Mouse (Mus musculus) layer of hippocampus, postnatal 10 days (tissue): ENCODE measurements around the gene Retreg1. TPM values are rescaled to one million over a fixed set of nuclear protein-coding genes. Genes with fewer than 3 reads are reported as not detected.
"Not testable (repeated sequence)": the region's sequence is repeated elsewhere in the genome, so short reads cannot be mapped to it uniquely, and the experiment has no call there.

Source experiments
- DNase-seq, 2 experiments: peaks; one replicate each; pipeline ENCODE4 v3.0.0; 2021; ENCODE audit warnings: low spot score in 2 of 2
- microRNA-seq, 2 experiments: library from miRNA; unstranded; fragments of <30 nt; microRNA quantifications; one replicate each; pipeline ENCODE4 v1.2.0; 2021
- total RNA-seq, 2 experiments: library from RNA; stranded (reverse); gene quantifications; 2 replicates each; pipeline ENCODE4 v1.2.3; 2021

Retreg1 gene
- total RNA-seq, 2 experiments from 2014 or later = 35.3 to 36.7 TPM

- peak in 1 of 2 experiments; percentile 14 for DNase-seq
These were observed 141.9 kb downstream of the Retreg1 start for GRCm38 (mm10) chr15:25984734-25985492.

- DNase-seq = peak; percentile 51 to 65
These were observed 150.2 kb downstream of the Retreg1 start for GRCm38 (mm10) chr15:25992992-25993727.

- DNase-seq = no peak
These were observed 152.5 kb downstream of the Retreg1 start for GRCm38 (mm10) chr15:25995521-25995920.

GRCm38 (mm10) chr15:25999545-25999944 is 156.6 kb downstream of the Retreg1 start:
- not testable (repeated sequence) for DNase-seq

GRCm38 (mm10) chr15:26008621-26009020 is 165.6 kb downstream of the Retreg1 start:
- no peak for DNase-seq

- DNase-seq = no peak
These were observed 169.9 kb downstream of the Retreg1 start for GRCm38 (mm10) chr15:26012891-26013290.

GRCm38 (mm10) chr15:26015979-26016665 is 173.1 kb downstream of the Retreg1 start:
- no peak for DNase-seq

- DNase-seq = no peak
These were observed 178.7 kb downstream of the Retreg1 start for GRCm38 (mm10) chr15:26021721-26022120.

GRCm38 (mm10) chr15:26022636-26023035 is 179.7 kb downstream of the Retreg1 start:
- DNase-seq = no peak

Small RNAs within 50 kb of the gene (microRNA-seq; reads per million reads assigned to microRNA genes)
- 0.45 to 0.98 reads per million in 2 experiments for gene Mir7212

Other genes starting within 250 kb of the Retreg1 start
- 10 to 100 TPM; 71.4 to 77.1 TPM for gene Myo10, start 220.7 kb upstream of the Retreg1 start, total RNA-seq
- 10 to 100 TPM; 42.6 to 45.4 TPM for gene Zfp622, start 141.2 kb downstream of the Retreg1 start, total RNA-seq